Mouse (Mus musculus): ENCODE data around the gene Atad3a. TPM values are rescaled to one million over a fixed set of nuclear protein-coding genes. Genes with fewer than 3 reads are reported as not detected.

Atad3a gene
- polyA plus RNA-seq, 1 experiment = 78.2 TPM

- no peaks in the 10 kb centered on the region for H3K9me3 ChIP-seq (replicated peaks; ENCODE audit: control insufficient read depth, insufficient read depth, low read length, poor library complexity, severe bottlenecking)
- peak overlapping the region; percentile 24 for H3K27ac ChIP-seq (ENCODE audit: insufficient read depth, low read length)
- no peaks in the 10 kb centered on the region; the same call in 1 of the 2 replicates for H3K36me3 ChIP-seq (ENCODE audit: control insufficient read depth, insufficient read depth, low read length, poor library complexity, severe bottlenecking)
- peak overlapping the region; percentile 86 for H3K4me3 ChIP-seq (ENCODE audit: low read depth, low read length)
- peaks cover 3% of the 10 kb centered on the region for H3K4me1 ChIP-seq (ENCODE audit: control insufficient read depth, insufficient read depth, low read length)
- H3K27me3 ChIP-seq (ENCODE audit: control insufficient read depth, insufficient read depth, low read length, poor library complexity, severe bottlenecking) = no peaks in the 10 kb centered on the region
- H3K9ac ChIP-seq (ENCODE audit: low read depth, poor library complexity, severe bottlenecking) = peak overlapping the region; percentile 50
- TF ChIP-seq EP300 (IDR thresholded peaks at IDR 0.05; ENCODE audit: insufficient read depth, low read depth, low read length) (no peak), CTCF (IDR thresholded peaks at IDR 0.05; ENCODE audit: low read depth, low read length) (no peak), POLR2A (IDR thresholded peaks at IDR 0.05; ENCODE audit: insufficient read depth, low read length) (no peak)
Observed at GRCm38 (mm10) chr4:155705592-155705929, 55.3 kb downstream of the Atad3a start.

GRCm38 (mm10) chr4:155704721-155705591 lies 55.9 kb downstream of the Atad3a start, which contains the start of gene Ssu72:
Gene Ssu72, plus strand, starts transcription at chr4:155704800.
- H3K27ac ChIP-seq (ENCODE audit: insufficient read depth, low read length) = peak within 1 kb of the TSS; percentile 55
- peaks cover 3% of the 10 kb centered on the region for H3K4me1 ChIP-seq (ENCODE audit: control insufficient read depth, insufficient read depth, low read length)
- peak within 1 kb of the TSS; percentile 86 for H3K4me3 ChIP-seq (ENCODE audit: low read depth, low read length)
- H3K9ac ChIP-seq (ENCODE audit: low read depth, poor library complexity, severe bottlenecking) = peak within 1 kb of the TSS; percentile 50
- no peaks in the 10 kb centered on the region for H3K9me3 ChIP-seq (replicated peaks; ENCODE audit: control insufficient read depth, insufficient read depth, low read length, poor library complexity, severe bottlenecking)
- no peaks in the 10 kb centered on the region for H3K27me3 ChIP-seq (ENCODE audit: control insufficient read depth, insufficient read depth, low read length, poor library complexity, severe bottlenecking)
- no peaks in the 10 kb centered on the region; the same call in 1 of the 2 replicates for H3K36me3 ChIP-seq (ENCODE audit: control insufficient read depth, insufficient read depth, low read length, poor library complexity, severe bottlenecking)
- TF ChIP-seq EP300 (IDR thresholded peaks at IDR 0.05; ENCODE audit: insufficient read depth, low read depth, low read length) = no peak
- TF ChIP-seq POLR2A (IDR thresholded peaks at IDR 0.05; ENCODE audit: insufficient read depth, low read length) = peak; percentile 4

DNA sequence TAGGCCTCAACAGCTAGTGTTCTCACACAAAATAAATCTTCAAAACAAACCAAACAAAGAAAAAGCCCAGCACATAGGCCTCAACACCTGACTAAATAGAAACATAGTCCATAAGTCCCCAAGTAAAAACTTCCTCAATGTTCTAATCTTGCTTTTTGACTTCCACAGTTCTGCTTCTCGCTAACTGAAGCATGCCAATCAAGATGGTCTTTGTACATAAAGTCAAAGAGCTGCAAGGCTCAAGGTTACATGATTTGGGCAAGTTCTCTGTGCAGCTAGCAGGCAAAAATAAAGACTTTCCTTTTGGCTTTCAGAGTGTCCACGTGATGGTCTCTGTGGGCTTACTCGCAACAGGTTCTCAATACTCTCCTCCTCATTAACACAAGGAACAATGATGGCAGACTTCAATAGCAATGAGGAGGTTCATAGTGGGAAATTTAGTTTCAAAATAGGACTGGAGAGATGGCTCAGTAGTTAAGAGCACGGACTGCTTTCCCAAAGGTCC lies 57.4 kb downstream of the Atad3a start:
- Histone ChIP-seq H3K4me3 (ENCODE audit: low read depth, low read length) (no peak overlapping the region), H3K9me3 (replicated peaks; ENCODE audit: control insufficient read depth, insufficient read depth, low read length, poor library complexity, severe bottlenecking) (no peaks in the 10 kb centered on the region), H3K27ac (ENCODE audit: insufficient read depth, low read length) (no peak overlapping the region), H3K9ac (ENCODE audit: low read depth, poor library complexity, severe bottlenecking) (peak overlapping the region; percentile 50; the same call in 1 of the 2 replicates), H3K36me3 (ENCODE audit: control insufficient read depth, insufficient read depth, low read length, poor library complexity, severe bottlenecking) (no peaks in the 10 kb centered on the region; the same call in 1 of the 2 replicates), H3K4me1 (ENCODE audit: control insufficient read depth, insufficient read depth, low read length) (peaks cover 3% of the 10 kb centered on the region), H3K27me3 (ENCODE audit: control insufficient read depth, insufficient read depth, low read length, poor library complexity, severe bottlenecking) (no peaks in the 10 kb centered on the region)
- TF ChIP-seq CTCF (IDR thresholded peaks at IDR 0.05; ENCODE audit: low read depth, low read length) = no peak
- no peak for TF ChIP-seq POLR2A (IDR thresholded peaks at IDR 0.05; ENCODE audit: insufficient read depth, low read length)
- TF ChIP-seq EP300 (IDR thresholded peaks at IDR 0.05; ENCODE audit: insufficient read depth, low read depth, low read length) = no peak

DNA sequence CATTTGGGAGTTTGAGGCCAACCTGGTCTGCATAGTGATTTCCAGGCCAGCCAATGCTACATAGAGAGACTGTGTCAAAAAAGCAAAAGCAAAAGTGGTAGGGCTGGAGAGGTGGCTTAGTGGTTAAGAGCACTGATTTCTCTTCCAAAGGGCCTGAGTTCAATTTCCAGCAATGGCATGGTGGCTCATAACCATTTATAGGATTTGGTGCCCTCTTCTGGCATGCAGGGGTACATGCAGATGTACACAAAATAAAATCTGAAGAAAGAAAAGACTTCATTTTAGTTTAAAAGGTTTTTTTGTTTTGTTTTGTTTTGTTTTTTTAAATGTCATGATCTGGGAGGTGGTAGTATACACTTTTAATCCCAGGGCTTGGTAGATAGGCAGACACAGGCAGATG lies 60.5 kb downstream of the Atad3a start:
- peaks cover 1% of the 10 kb centered on the region for H3K4me1 ChIP-seq (ENCODE audit: control insufficient read depth, insufficient read depth, low read length)
- TF ChIP-seq POLR2A (IDR thresholded peaks at IDR 0.05; ENCODE audit: insufficient read depth, low read length) (no peak), CTCF (IDR thresholded peaks at IDR 0.05; ENCODE audit: low read depth, low read length) (no peak), EP300 (IDR thresholded peaks at IDR 0.05; ENCODE audit: insufficient read depth, low read depth, low read length) (no peak)
- no peak overlapping the region for H3K4me3 ChIP-seq (ENCODE audit: low read depth, low read length)
- H3K9ac ChIP-seq (ENCODE audit: low read depth, poor library complexity, severe bottlenecking) = no peak overlapping the region
- no peaks in the 10 kb centered on the region for H3K36me3 ChIP-seq (ENCODE audit: control insufficient read depth, insufficient read depth, low read length, poor library complexity, severe bottlenecking)
- H3K9me3 ChIP-seq (replicated peaks; ENCODE audit: control insufficient read depth, insufficient read depth, low read length, poor library complexity, severe bottlenecking) = no peaks in the 10 kb centered on the region
- H3K27me3 ChIP-seq (ENCODE audit: control insufficient read depth, insufficient read depth, low read length, poor library complexity, severe bottlenecking) = no peaks in the 10 kb centered on the region
- no peak overlapping the region for H3K27ac ChIP-seq (ENCODE audit: insufficient read depth, low read length)

GRCm38 (mm10) chr4:155696261-155697255 lies 64.3 kb downstream of the Atad3a start:
- H3K9me3 ChIP-seq (replicated peaks; ENCODE audit: control insufficient read depth, insufficient read depth, low read length, poor library complexity, severe bottlenecking) = no peaks in the 10 kb centered on the region
- peaks cover 2% of the 10 kb centered on the region for H3K4me1 ChIP-seq (ENCODE audit: control insufficient read depth, insufficient read depth, low read length)
- H3K4me3 ChIP-seq (ENCODE audit: low read depth, low read length) = peak overlapping the region; percentile 70
- H3K27me3 ChIP-seq (ENCODE audit: control insufficient read depth, insufficient read depth, low read length, poor library complexity, severe bottlenecking) = no peaks in the 10 kb centered on the region
- H3K9ac ChIP-seq (ENCODE audit: low read depth, poor library complexity, severe bottlenecking) = peak overlapping the region; percentile 64
- H3K36me3 ChIP-seq (ENCODE audit: control insufficient read depth, insufficient read depth, low read length, poor library complexity, severe bottlenecking) = no peaks in the 10 kb centered on the region
- H3K27ac ChIP-seq (ENCODE audit: insufficient read depth, low read length) = peak overlapping the region; percentile 93
- no peak for TF ChIP-seq CTCF (IDR thresholded peaks at IDR 0.05; ENCODE audit: low read depth, low read length)
- peak; percentile 93 for TF ChIP-seq EP300 (IDR thresholded peaks at IDR 0.05; ENCODE audit: insufficient read depth, low read depth, low read length)
- peak; percentile 25 for TF ChIP-seq POLR2A (IDR thresholded peaks at IDR 0.05; ENCODE audit: insufficient read depth, low read length)
